Mouse (Mus musculus): ENCODE measurements at regions not wholly inside any gene's neighbourhood (a gene's known extent, or its start where the extent isn't known, plus 50 kb on each side); places are given as distances from the start of the nearest gene placed in this dataset.

- no peak for TF ChIP-seq CTCF (IDR thresholded peaks at IDR 0.05; ENCODE audit: low read depth)
- TF ChIP-seq EP300 (IDR thresholded peaks at IDR 0.05; ENCODE audit: low read depth), result no peak
These were observed 74.1 kb upstream of the Hnrnpk start for GRCm38 (mm10) chr13:58477253-58477652.
